Mouse (Mus musculus): ENCODE measurements at regions not wholly inside any gene's neighbourhood (a gene's known extent, or its start where the extent isn't known, plus 50 kb on each side); places are given as distances from the start of the nearest gene placed in this dataset.

Small RNA genes lying in the stretch of these regions (microRNA-seq; reads per million reads assigned to microRNA genes)
- 405 reads per million, percentile 74 among the genes with 10 or more reads in this experiment for gene Mir378d
